Mouse (Mus musculus) hindbrain, embryonic 15.5 days (tissue): ENCODE data around the gene Ift122. TPM values are rescaled to one million over a fixed set of nuclear protein-coding genes. Genes with fewer than 3 reads are reported as not detected.

ENCODE experiments used
- ATAC-seq: fragments of 200-750 bp; cut with Nextera tagmentation; 2 replicates; pipeline ENCODE4 v1.8.0; 2017; ENCODE audit warnings: low read depth, moderate number of reproducible peaks, moderate TSS enrichment; ENCODE audit not compliant: low FRiP score
- H3K27ac ChIP-seq: fragments of 300-500 bp; sonication (generic); replicated peaks from 2 replicates; pipeline ENCODE4 v1.5.1; 2015; ENCODE audit warnings: mild to moderate bottlenecking, inconsistent platforms
- H3K27me3 ChIP-seq: fragments of 300-500 bp; sonication (generic); 2 replicates; pipeline ENCODE4 v1.6.1; 2015; ENCODE audit warnings: control low read depth, inconsistent platforms
- H3K36me3 ChIP-seq: fragments of 300-500 bp; sonication (generic); 2 replicates; pipeline ENCODE4 v1.6.1; 2015; ENCODE audit warnings: control low read depth, inconsistent platforms
- H3K4me1 ChIP-seq: fragments of 300-500 bp; sonication (generic); replicated peaks from 2 replicates; pipeline ENCODE4 v1.6.1; 2015; ENCODE audit warnings: control low read depth, inconsistent platforms
- H3K4me2 ChIP-seq: fragments of 300-500 bp; sonication (generic); 2 replicates; pipeline ENCODE4 v1.6.1; 2015; ENCODE audit warnings: moderate library complexity, mild to moderate bottlenecking, inconsistent platforms
- H3K4me3 ChIP-seq: fragments of 300-500 bp; sonication (generic); 2 replicates; pipeline ENCODE4 v1.5.1; 2015; ENCODE audit warnings: mild to moderate bottlenecking, inconsistent platforms
- H3K9ac ChIP-seq: fragments of 300-500 bp; sonication (generic); 2 replicates; pipeline ENCODE4 v1.6.1; 2015; ENCODE audit warnings: inconsistent platforms
- H3K9me3 ChIP-seq: fragments of 300-500 bp; sonication (generic); 2 replicates; pipeline ENCODE4 v1.6.1; 2016; ENCODE audit warnings: control low read depth, inconsistent platforms
- WGBS: fragments of 180-500 bp; shearing (Covaris S2); methylation state at CpG from one replicate; pipeline ENCODE4 v1.1.7; 2015; 5-methylcytosine and 5-hydroxymethylcytosine counted together
- polyA plus RNA-seq: library from polyadenylated mRNA; unstranded; fragments of >200 nt; fragmentation: Nextera tagmentation; extraction: Ambion mirVana; gene quantifications from 2 replicates; pipeline ENCODE4 v1.2.1, GENCODE M21; 2015

Ift122 gene
- polyA plus RNA-seq, 1 experiment from 2014 or later: 31.5 TPM

DNA sequence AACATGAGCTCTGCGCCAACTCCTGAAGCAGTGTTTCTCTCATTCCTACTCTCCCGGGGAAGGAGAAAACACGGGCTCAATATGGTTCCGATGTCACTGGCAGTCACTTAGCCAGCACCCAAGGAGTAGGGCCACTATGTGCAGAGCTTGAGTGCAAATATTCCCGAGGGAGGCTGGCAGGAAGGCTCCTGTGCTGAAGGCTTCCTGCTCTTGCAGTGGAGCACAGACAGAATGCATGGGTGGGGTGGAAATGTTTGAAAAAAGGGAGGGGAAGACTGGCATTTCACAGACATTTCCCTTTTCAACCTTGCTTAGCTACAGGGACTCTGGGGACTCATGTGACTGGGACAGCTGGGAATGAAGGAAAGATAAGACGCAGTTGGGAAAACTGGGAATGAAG is 25.4 kb downstream of the Ift122 start:
- no peak overlapping the region for H3K9ac ChIP-seq
- H3K9me3 ChIP-seq: no peaks in the 10 kb centered on the region
- 84% methylated on average over 6 of the region's 6 CpGs for WGBS
- no peak overlapping the region for H3K4me2 ChIP-seq
- H3K4me1 ChIP-seq: no peaks in the 10 kb centered on the region
- H3K36me3 ChIP-seq: peaks cover 10% of the 10 kb centered on the region
- ATAC-seq: no peak
- H3K27me3 ChIP-seq: no peaks in the 10 kb centered on the region
- H3K27ac ChIP-seq: no peak overlapping the region
- H3K4me3 ChIP-seq: no peak overlapping the region

DNA sequence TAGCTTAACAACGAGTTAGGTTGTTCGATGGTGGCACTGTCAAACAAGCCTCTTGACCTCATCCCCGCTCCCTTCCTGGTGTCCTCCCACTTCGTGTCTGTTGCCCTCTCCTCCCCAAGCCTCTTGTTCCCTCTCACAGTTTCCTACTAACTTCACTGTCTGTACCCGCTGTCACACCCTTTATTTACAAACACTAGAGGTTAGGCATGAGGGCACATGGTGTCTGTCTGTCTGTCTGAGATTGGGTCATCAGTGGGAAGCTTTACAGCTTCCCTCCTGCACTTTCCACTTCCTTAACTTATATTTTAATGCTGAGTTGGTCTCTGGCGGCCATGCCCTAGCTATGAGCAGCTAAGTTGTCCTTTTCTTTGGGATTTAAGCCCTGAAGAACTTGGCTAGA is 26.5 kb downstream of the Ift122 start:
- Histone ChIP-seq H3K4me2 (no peak overlapping the region), H3K9me3 (no peaks in the 10 kb centered on the region), H3K27me3 (no peaks in the 10 kb centered on the region), H3K27ac (no peak overlapping the region), H3K9ac (no peak overlapping the region), H3K4me1 (no peaks in the 10 kb centered on the region), H3K4me3 (no peak overlapping the region), H3K36me3 (peaks cover 18% of the 10 kb centered on the region)
- 84% methylated on average over 6 of the region's 6 CpGs for WGBS
- no peak for ATAC-seq

GRCm38 (mm10) chr6:115880751-115881150 is 27.5 kb downstream of the Ift122 start:
- 94% methylated on average over 8 of the region's 8 CpGs for WGBS
- Histone ChIP-seq H3K27ac (no peak overlapping the region), H3K27me3 (no peaks in the 10 kb centered on the region), H3K4me2 (no peak overlapping the region), H3K4me3 (no peak overlapping the region), H3K4me1 (no peaks in the 10 kb centered on the region), H3K36me3 (peaks cover 25% of the 10 kb centered on the region), H3K9me3 (no peaks in the 10 kb centered on the region), H3K9ac (no peak overlapping the region)
- ATAC-seq: no peak

GRCm38 (mm10) chr6:115884018-115884417 is 30.7 kb downstream of the Ift122 start:
- H3K4me2 ChIP-seq: no peak overlapping the region
- no peaks in the 10 kb centered on the region for H3K9me3 ChIP-seq
- H3K27ac ChIP-seq: no peak overlapping the region
- H3K4me1 ChIP-seq: no peaks in the 10 kb centered on the region
- peaks cover 46% of the 10 kb centered on the region for H3K36me3 ChIP-seq
- H3K27me3 ChIP-seq: no peaks in the 10 kb centered on the region
- H3K4me3 ChIP-seq: no peak overlapping the region
- H3K9ac ChIP-seq: no peak overlapping the region
- no peak for ATAC-seq

DNA sequence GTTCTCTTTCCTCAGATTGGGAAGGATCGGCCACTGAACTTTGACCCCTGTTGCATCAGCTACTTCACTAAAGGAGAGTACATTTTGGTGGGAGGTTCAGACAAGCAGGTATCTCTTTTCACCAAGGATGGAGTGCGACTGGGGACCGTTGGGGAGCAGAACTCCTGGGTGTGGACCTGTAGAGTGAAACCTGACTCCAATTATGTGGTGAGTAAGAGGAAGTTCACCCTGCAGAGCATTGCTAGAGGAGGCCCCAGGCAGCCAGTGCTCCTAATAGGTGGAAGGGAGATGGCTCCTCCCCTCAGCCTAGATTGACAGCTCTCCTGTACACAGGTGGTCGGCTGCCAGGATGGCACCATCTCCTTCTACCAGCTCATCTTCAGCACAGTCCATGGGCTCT is 33.6 kb downstream of the Ift122 start:
- 68% methylated on average over 4 of the region's 4 CpGs for WGBS
- no peak for ATAC-seq
- peaks cover 46% of the 10 kb centered on the region for H3K36me3 ChIP-seq
- no peak overlapping the region for H3K27ac ChIP-seq
- H3K4me3 ChIP-seq: no peak overlapping the region
- peaks cover 11% of the 10 kb centered on the region for H3K4me1 ChIP-seq
- no peaks in the 10 kb centered on the region for H3K27me3 ChIP-seq
- H3K4me2 ChIP-seq: no peak overlapping the region
- H3K9me3 ChIP-seq: no peaks in the 10 kb centered on the region
- H3K9ac ChIP-seq: no peak overlapping the region

DNA sequence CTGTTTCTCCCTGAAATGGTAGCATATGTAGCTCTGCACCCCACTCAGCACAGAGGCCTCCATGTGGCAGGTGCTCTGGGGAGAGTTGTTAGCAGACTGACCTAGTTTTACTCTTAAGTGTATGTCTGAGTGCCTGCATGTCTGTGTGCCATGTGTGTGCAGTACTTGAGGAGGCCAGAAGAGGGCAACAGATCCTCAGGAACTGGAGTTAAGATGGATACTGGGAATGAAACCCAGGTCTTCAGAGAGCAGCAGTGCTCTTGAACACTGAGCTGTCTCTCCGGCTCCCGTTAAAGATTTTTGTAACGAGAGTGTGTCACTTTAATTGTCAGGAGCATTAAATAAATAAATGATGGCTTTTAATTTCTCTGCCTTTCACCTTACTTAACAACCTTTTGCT is 35.0 kb downstream of the Ift122 start:
- no peak overlapping the region for H3K27ac ChIP-seq
- H3K4me3 ChIP-seq: no peak overlapping the region
- WGBS: 95% methylated on average over 3 of the region's 3 CpGs
- H3K27me3 ChIP-seq: no peaks in the 10 kb centered on the region
- no peaks in the 10 kb centered on the region for H3K9me3 ChIP-seq
- no peak overlapping the region for H3K9ac ChIP-seq
- ATAC-seq: no peak
- peaks cover 15% of the 10 kb centered on the region for H3K4me1 ChIP-seq
- no peak overlapping the region for H3K4me2 ChIP-seq
- H3K36me3 ChIP-seq: peaks cover 46% of the 10 kb centered on the region

GRCm38 (mm10) chr6:115890601-115891000 is 37.3 kb downstream of the Ift122 start:
- peaks cover 33% of the 10 kb centered on the region for H3K36me3 ChIP-seq
- H3K27me3 ChIP-seq: no peaks in the 10 kb centered on the region
- H3K9me3 ChIP-seq: no peaks in the 10 kb centered on the region
- no peak for ATAC-seq
- H3K4me3 ChIP-seq: no peak overlapping the region
- WGBS: 81% methylated on average over 8 of the region's 8 CpGs
- no peak overlapping the region for H3K9ac ChIP-seq
- peaks cover 15% of the 10 kb centered on the region for H3K4me1 ChIP-seq
- no peak overlapping the region for H3K27ac ChIP-seq
- H3K4me2 ChIP-seq: no peak overlapping the region

DNA sequence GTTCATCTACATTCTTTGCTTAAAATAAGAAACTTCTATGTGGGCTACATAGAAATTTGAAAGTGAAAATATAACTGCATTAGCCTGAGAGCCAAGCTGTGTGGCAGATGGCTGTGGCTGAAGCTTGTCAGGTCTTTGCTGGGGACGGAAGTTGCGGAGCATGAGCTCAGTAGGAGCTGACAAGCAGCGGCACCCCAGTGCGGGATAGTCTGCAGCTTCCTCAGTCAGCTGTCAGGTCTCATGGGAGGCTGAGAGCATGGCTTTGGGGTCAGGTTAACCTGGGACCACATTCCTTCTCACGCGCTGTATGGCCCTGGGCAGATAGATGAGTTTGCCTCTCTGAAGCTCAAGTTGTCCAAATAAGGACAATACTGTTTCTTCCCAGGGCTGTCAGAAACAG is 37.8 kb downstream of the Ift122 start:
- peak; percentile 50; the same call in 1 of the 2 replicates for ATAC-seq
- 0 out of 2 replicates have a peak overlapping the region, but pooled peaks have one; percentile 8 for H3K27ac ChIP-seq

DNA sequence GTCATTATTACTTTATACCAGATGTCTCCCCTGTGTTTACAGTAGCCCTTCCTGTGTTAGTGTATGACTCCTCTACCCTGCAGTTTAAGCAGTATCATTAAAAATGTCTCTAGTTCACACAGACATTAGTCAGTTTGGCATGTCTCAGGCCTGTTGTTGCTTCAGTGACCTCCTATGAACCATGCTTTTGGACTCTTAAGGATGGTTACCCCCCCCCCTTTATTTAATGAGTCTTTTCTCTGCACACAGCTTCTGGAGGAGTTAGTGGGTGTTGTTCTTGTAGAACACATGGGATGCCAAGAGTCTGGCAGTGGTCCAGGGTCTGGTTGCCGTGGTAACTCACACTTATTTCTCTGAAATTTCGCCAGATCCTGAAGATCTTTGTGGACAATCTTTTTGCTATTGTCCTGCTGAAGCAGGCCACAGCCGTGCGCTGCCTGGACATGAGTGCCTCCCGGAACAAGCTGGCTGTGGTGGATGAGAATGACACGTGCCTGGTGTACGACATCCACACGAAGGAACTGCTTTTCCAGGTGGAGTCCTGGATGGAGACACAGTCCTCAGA is 38.3 kb downstream of the Ift122 start:
- H3K27me3 ChIP-seq: no peaks in the 10 kb centered on the region
- WGBS: 35% methylated on average over 8 of the region's 8 CpGs
- peak overlapping the region; percentile 45 for H3K27ac ChIP-seq
- no peak overlapping the region for H3K9ac ChIP-seq
- H3K9me3 ChIP-seq: no peaks in the 10 kb centered on the region
- peaks cover 15% of the 10 kb centered on the region for H3K4me1 ChIP-seq
- peaks cover 27% of the 10 kb centered on the region for H3K36me3 ChIP-seq
- no peak overlapping the region for H3K4me3 ChIP-seq
- ATAC-seq: peak; percentile 67
- no peak overlapping the region for H3K4me2 ChIP-seq

More for the DNA sequence above, 37.8 kb downstream of the Ift122 start:
- peaks cover 29% of the 10 kb centered on the region for H3K36me3 ChIP-seq
- no peak overlapping the region for H3K4me2 ChIP-seq
- no peaks in the 10 kb centered on the region for H3K9me3 ChIP-seq
- 49% methylated on average over 6 of the region's 6 CpGs for WGBS
- H3K27me3 ChIP-seq: no peaks in the 10 kb centered on the region
- peaks cover 15% of the 10 kb centered on the region for H3K4me1 ChIP-seq
- H3K4me3 ChIP-seq: no peak overlapping the region
- H3K9ac ChIP-seq: no peak overlapping the region

GRCm38 (mm10) chr6:115892363-115892762 is 39.1 kb downstream of the Ift122 start:
- Histone ChIP-seq H3K36me3 (peaks cover 19% of the 10 kb centered on the region), H3K27me3 (no peaks in the 10 kb centered on the region), H3K4me2 (no peak overlapping the region), H3K9me3 (no peaks in the 10 kb centered on the region), H3K9ac (no peak overlapping the region), H3K27ac (no peak overlapping the region; the same call in 1 of the 2 replicates), H3K4me3 (no peak overlapping the region), H3K4me1 (peaks cover 15% of the 10 kb centered on the region)
- WGBS: 33% methylated on average over 3 of the region's 3 CpGs
- ATAC-seq: no peak

DNA sequence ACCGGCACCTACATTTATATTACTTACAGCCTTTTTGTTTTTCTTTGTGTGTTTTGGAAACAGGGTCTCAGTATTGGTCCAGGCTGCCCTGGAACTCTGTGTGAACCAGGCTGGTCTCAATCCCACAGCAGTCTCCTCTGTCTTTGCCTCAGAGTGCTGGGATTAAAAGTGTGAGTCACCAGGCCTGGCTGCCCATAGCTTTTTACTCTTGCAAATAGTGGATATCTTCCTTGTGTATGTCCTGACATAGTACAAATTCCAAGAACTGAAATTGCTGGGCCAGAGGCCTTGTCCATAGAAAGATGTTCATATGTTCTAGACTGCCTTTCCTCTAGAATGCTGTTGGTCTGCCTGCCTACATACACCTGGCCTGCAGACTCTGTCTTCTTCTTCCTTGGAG is 43.1 kb downstream of the Ift122 start:
- Histone ChIP-seq H3K4me3 (no peak overlapping the region), H3K27ac (no peak overlapping the region), H3K4me2 (no peak overlapping the region), H3K27me3 (no peaks in the 10 kb centered on the region), H3K4me1 (peaks cover 13% of the 10 kb centered on the region), H3K9me3 (no peaks in the 10 kb centered on the region), H3K9ac (no peak overlapping the region), H3K36me3 (peaks cover 10% of the 10 kb centered on the region)
- no peak for ATAC-seq
- WGBS: 14% methylated on average over 1 of the region's 1 CpGs

GRCm38 (mm10) chr6:115897117-115897516 is 43.8 kb downstream of the Ift122 start:
- Histone ChIP-seq H3K4me1 (peaks cover 12% of the 10 kb centered on the region), H3K9me3 (no peaks in the 10 kb centered on the region), H3K27me3 (no peaks in the 10 kb centered on the region), H3K36me3 (peaks cover 10% of the 10 kb centered on the region), H3K4me2 (no peak overlapping the region), H3K4me3 (no peak overlapping the region), H3K27ac (no peak overlapping the region), H3K9ac (no peak overlapping the region)
- whole genome bisulfite sequencing: 74% methylated on average over 4 of the region's 4 CpGs
- ATAC-seq: no peak

- Histone ChIP-seq H3K9ac (no peak overlapping the region), H3K4me2 (no peak overlapping the region), H3K27me3 (no peaks in the 10 kb centered on the region), H3K27ac (no peak overlapping the region), H3K36me3 (peaks cover 10% of the 10 kb centered on the region), H3K4me1 (peaks cover 9% of the 10 kb centered on the region), H3K9me3 (no peaks in the 10 kb centered on the region), H3K4me3 (no peak overlapping the region)
- no peak for ATAC-seq
- WGBS: 79% methylated on average over 7 of the region's 7 CpGs
Observed at GRCm38 (mm10) chr6:115897926-115898520, 44.8 kb downstream of the Ift122 start.
